Mouse (Mus musculus) heart, embryonic 11.5 days (tissue): ENCODE measurements around the gene Ccdc85c. TPM values are rescaled to one million over a fixed set of nuclear protein-coding genes. Genes with fewer than 3 reads are reported as not detected.

Source experiments
- ATAC-seq: fragments of 200-750 bp; cut with Nextera tagmentation; replicated peaks from 2 replicates; pipeline ENCODE4 v1.8.0; 2017; ENCODE audit warnings: moderate library complexity; ENCODE audit not compliant: insufficient number of reproducible peaks, low FRiP score, low TSS enrichment
- H3K27ac ChIP-seq: fragments of 300-500 bp; sonication (generic); 2 replicates; pipeline ENCODE4 v1.5.1; 2014; ENCODE audit warnings: mild to moderate bottlenecking, low read depth, low read length
- H3K27me3 ChIP-seq: fragments of 300-500 bp; sonication (generic); 2 replicates; pipeline ENCODE4 v1.6.1; 2014; ENCODE audit warnings: mild to moderate bottlenecking, low read length, mixed read lengths; ENCODE audit not compliant: control insufficient read depth, insufficient read depth
- H3K36me3 ChIP-seq: fragments of 300-500 bp; sonication (generic); 2 replicates; pipeline ENCODE4 v1.6.1; 2014; ENCODE audit warnings: mild to moderate bottlenecking, low read length, moderate library complexity, mixed read lengths; ENCODE audit not compliant: control insufficient read depth, insufficient read depth
- H3K4me1 ChIP-seq: fragments of 300-500 bp; sonication (generic); 2 replicates; pipeline ENCODE4 v1.6.1; 2014; ENCODE audit warnings: low read length; ENCODE audit not compliant: control insufficient read depth, insufficient read depth
- H3K4me2 ChIP-seq: fragments of 300-500 bp; sonication (generic); 2 replicates; pipeline ENCODE4 v1.6.1; 2014; ENCODE audit warnings: mild to moderate bottlenecking, moderate library complexity
- H3K4me3 ChIP-seq: fragments of 300-500 bp; sonication (generic); 2 replicates; pipeline ENCODE4 v1.5.1; 2014; ENCODE audit warnings: low read depth, low read length
- H3K9ac ChIP-seq: fragments of 300-500 bp; sonication (generic); 2 replicates; pipeline ENCODE4 v1.6.1; 2014; ENCODE audit warnings: mild to moderate bottlenecking, low read depth, low read length, moderate library complexity
- H3K9me3 ChIP-seq: fragments of 300-500 bp; sonication (generic); replicated peaks from 2 replicates; pipeline ENCODE4 v1.6.1; 2016; ENCODE audit warnings: low read length; ENCODE audit not compliant: control insufficient read depth
- WGBS: fragments of 180-500 bp; shearing (Covaris S2); extraction: QIAGEN DNeasy Blood & Tissue Kit; methylation state at CpG from one replicate; pipeline ENCODE4 v1.1.7; 2014; ENCODE audit not compliant: insufficient replicate concordance; 5-methylcytosine and 5-hydroxymethylcytosine counted together
- polyA plus RNA-seq: library from polyadenylated mRNA; unstranded; fragments of >200 nt; fragmentation: Nextera tagmentation; extraction: Ambion mirVana; gene quantifications from 2 replicates; pipeline ENCODE4 v1.2.1, GENCODE M21; 2014

Gene Ccdc85c
- polyA plus RNA-seq, 1 experiment from 2014 or later, result 7.8 TPM

DNA sequence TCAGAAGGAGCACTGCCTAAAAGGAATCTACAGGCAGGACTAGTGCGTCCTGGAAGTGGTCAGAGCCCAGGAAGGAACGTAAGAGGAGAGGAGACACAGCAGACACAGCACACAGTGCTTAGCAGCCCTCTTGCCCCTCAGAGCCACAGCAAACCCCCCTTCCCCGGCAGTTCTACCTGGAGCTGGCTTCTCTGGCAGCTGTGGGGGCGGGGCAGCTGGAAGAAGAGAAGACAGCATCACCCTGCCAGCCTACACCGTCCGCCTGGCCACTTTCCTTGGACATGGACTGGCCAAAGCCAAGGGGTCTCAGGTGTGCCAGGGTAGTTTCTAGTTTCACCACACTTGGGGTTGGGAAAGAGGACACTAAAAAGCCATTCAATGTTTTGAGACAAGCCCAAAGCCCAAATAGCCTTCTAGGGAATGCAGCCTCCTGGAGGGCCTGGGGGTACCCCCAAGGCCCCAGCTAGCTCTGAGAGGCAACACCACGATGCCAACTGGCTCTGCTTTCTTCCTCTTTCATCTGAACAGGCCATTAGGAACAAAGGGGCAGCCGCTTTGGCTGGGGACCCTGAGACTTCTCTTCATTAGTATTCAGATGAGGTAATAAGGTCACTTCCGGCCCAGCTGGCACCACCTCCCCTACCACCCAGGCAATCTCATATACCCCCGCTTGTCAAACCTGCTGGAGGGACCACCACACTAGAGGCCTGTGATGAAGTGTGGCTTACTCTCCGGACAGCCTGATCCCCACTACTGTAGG, 58.4 kb downstream of the Ccdc85c start:
- no peaks in the 10 kb centered on the region for H3K27me3 ChIP-seq
- no peak overlapping the region for H3K4me3 ChIP-seq
- H3K9me3 ChIP-seq, result no peaks in the 10 kb centered on the region
- peaks cover 78% of the 10 kb centered on the region for H3K4me1 ChIP-seq
- no peak overlapping the region for H3K27ac ChIP-seq
- no peak for ATAC-seq
- WGBS, result 82% methylated on average over 11 of the region's 11 CpGs
- no peaks in the 10 kb centered on the region for H3K36me3 ChIP-seq
- no peak overlapping the region for H3K4me2 ChIP-seq
- H3K9ac ChIP-seq, result no peak overlapping the region

DNA sequence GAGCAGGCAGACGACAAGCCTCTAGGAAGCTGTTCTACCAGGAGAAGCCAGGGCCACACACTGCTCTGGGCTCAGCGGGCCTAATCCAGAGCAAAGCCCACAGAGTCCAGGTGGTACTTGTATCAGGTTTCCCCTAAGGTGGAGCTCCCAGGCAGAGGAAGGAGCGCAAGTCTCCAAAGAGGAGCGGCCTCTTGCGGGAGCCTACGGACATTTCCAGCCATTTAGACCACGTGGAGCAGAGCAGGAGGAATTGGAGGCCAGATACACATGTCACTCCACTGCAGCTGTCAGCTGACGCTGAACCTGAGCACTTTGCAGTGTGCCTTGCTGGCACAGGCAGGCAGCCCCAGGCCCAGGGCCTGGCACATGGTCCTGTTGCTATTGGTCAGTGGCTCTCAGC, 60.1 kb downstream of the Ccdc85c start:
- H3K9ac ChIP-seq, result no peak overlapping the region
- no peaks in the 10 kb centered on the region for H3K9me3 ChIP-seq
- H3K27ac ChIP-seq, result no peak overlapping the region
- H3K36me3 ChIP-seq, result no peaks in the 10 kb centered on the region
- 29% methylated on average over 8 of the region's 8 CpGs for WGBS
- no peak overlapping the region for H3K4me3 ChIP-seq
- ATAC-seq, result no peak
- no peak overlapping the region for H3K4me2 ChIP-seq
- H3K4me1 ChIP-seq, result peaks cover 72% of the 10 kb centered on the region
- no peaks in the 10 kb centered on the region for H3K27me3 ChIP-seq

DNA sequence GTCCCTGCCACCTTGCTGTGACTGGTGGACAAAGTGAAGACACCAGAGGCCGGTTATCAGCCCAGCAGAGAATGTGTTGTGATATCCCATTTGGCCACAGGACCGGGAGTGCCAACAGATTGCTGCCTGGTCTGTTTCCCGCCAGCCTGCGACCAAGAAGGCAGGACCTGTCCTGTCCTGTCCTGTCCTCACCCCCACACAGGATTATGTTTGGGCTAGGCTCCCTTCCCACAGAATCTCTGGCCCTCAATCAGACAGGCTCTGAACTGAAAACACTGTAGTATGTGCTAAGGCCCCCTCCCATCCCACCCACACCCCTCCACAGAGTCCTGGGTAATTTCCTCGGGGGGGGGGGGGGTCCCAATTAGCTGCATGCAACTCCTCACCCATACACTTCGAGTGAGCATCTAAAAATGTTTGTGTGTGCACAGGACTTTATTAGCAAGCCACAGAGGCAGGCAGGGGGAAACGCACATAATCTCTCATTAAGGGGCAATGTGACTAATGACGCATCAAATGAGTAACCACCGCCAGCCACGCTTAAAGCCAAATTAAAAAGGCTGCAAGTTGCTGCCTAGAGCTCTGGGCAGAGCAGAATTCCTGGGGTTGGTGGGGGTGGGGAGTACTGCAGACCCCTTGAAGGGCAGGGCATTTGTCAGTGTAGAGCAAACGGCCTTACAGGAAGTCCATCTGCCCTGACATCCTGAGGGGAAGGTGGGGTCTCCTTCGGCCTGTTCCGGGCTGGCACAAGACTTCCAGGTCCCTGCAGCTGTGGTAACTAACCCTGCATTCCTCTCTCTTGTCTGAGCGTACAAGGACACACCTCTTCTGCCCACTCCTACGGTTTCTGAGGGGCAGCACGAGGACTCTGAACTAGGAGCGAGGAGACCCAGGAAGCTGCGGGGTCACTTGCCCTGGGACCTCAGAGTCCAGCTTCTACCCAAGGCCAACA, 61.9 kb downstream of the Ccdc85c start:
- H3K4me3 ChIP-seq, result no peak overlapping the region
- WGBS, result 32% methylated on average over 18 of the region's 18 CpGs
- ATAC-seq, result no peak
- H3K9ac ChIP-seq, result no peak overlapping the region
- H3K27ac ChIP-seq, result no peak overlapping the region
- no peaks in the 10 kb centered on the region for H3K36me3 ChIP-seq
- H3K4me1 ChIP-seq, result peaks cover 63% of the 10 kb centered on the region
- no peaks in the 10 kb centered on the region for H3K27me3 ChIP-seq
- H3K9me3 ChIP-seq, result no peaks in the 10 kb centered on the region
- no peak overlapping the region for H3K4me2 ChIP-seq

DNA sequence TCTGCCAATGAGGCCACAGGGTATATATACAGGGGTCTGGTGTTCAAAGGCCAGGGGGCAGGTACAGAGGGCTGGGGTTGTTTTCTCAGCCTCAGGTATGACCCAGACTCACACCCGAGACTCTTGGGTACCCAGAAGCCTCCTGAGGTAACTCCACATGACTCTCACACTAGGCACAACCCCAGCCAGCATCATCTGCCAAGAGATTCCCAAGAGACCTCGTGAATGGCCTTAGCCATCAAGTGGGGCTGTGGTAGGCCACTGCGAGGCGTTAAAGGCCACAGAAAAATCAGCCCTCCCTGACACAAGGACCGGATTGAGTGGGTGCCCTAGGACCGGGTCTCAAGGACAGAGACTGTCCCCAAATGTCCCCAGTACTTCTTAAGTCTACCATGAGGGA, 62.7 kb downstream of the Ccdc85c start:
- peaks cover 55% of the 10 kb centered on the region for H3K4me1 ChIP-seq
- H3K36me3 ChIP-seq, result no peaks in the 10 kb centered on the region
- H3K27ac ChIP-seq, result no peak overlapping the region; the same call in 1 of the 2 replicates
- H3K4me2 ChIP-seq, result no peak overlapping the region
- WGBS, result 75% methylated on average over 6 of the region's 6 CpGs
- no peaks in the 10 kb centered on the region for H3K9me3 ChIP-seq
- H3K27me3 ChIP-seq, result no peaks in the 10 kb centered on the region
- no peak overlapping the region for H3K9ac ChIP-seq
- no peak for ATAC-seq
- no peak overlapping the region for H3K4me3 ChIP-seq

DNA sequence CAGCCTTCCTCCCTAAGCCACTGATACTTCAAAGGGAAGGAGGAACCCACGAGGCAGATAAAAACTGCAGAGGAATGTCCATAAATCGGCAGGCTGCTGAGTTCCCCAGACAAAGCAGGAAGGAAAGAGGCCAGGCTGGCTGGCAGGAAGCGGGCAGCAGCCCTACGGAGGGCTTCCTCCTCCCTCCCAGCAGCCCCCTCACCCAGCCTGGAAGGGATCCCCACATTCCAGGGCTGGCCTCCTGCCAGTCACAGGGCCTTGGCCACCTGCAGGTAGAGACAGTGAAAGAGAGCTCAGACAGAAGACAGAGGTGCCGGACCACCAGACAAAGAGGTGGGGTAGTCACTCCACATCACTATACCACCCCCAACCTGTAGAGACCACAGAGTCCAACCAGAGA, 63.2 kb downstream of the Ccdc85c start:
- Histone ChIP-seq H3K9me3 (no peaks in the 10 kb centered on the region), H3K27me3 (no peaks in the 10 kb centered on the region), H3K4me3 (no peak overlapping the region), H3K9ac (no peak overlapping the region), H3K4me1 (peaks cover 53% of the 10 kb centered on the region), H3K36me3 (no peaks in the 10 kb centered on the region), H3K27ac (no peak overlapping the region; the same call in 1 of the 2 replicates), H3K4me2 (no peak overlapping the region)
- 27% methylated on average over 5 of the region's 5 CpGs for WGBS
- no peak for ATAC-seq

DNA sequence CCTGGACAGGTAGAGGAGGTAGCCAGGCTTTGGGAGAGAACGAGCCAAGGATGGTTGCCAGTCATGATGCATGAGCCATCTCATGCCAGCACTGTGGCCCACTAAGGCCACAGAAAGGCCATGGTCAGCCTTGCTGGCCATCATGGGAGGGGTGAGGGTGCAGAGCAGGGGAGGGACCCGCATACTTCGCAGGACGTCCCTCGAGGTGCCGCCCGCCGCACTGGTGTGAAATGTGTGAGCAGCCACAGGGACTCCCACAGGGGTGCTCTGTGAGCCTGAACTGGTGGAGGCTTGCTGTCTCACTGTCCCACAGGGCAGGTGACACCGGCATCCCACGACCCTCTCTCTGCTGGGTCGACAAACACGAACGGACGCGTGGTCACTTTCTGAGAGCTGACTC, 64.6 kb downstream of the Ccdc85c start:
- WGBS, result 90% methylated on average over 15 of the region's 15 CpGs
- peaks cover 49% of the 10 kb centered on the region for H3K4me1 ChIP-seq
- no peak overlapping the region for H3K4me2 ChIP-seq
- no peaks in the 10 kb centered on the region for H3K9me3 ChIP-seq
- no peak for ATAC-seq
- H3K36me3 ChIP-seq, result 0 out of 2 replicates have a peak, but pooled peaks cover 4% of the 10 kb centered on the region
- H3K4me3 ChIP-seq, result no peak overlapping the region
- no peak overlapping the region for H3K27ac ChIP-seq
- no peak overlapping the region for H3K9ac ChIP-seq
- H3K27me3 ChIP-seq, result no peaks in the 10 kb centered on the region

DNA sequence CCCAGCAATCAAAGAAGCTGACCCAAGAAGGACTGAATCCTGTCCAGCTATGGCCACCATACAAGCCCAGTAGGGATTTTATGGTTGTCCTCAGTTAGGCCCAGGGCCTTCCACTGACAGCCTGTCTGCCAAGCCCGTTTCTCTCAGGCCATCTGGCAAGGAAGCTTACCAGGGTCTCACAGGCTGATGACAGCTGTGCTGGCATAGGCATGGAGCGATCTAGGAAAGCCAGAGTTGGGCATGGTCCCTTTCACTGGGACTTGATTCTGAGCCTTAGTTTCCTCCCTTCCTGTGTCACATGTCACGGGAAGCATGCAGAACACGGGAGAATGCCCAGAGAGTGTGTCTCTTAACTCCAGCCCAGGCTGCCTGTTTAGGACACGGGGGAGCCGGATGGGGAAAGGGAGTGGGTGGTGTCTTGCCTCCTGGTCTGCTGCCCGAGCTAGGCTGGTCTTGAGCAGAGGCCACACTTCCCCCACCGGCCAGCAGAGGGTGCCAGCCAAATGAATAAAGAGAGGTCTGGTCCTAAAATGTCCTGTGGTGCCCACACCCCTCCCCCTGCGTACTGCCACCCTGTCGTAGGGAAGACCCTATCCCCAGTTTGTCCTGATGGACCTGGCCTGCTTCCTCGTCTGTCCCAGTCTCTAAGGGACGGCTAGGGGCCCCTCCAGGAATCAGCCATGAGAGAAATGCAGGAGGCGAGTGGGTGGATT, 66.3 kb downstream of the Ccdc85c start:
- Histone ChIP-seq H3K4me1 (peaks cover 33% of the 10 kb centered on the region), H3K9me3 (no peaks in the 10 kb centered on the region), H3K9ac (no peak overlapping the region), H3K36me3 (peaks cover 9% of the 10 kb centered on the region), H3K4me3 (no peak overlapping the region), H3K4me2 (no peak overlapping the region), H3K27ac (no peak overlapping the region), H3K27me3 (no peaks in the 10 kb centered on the region)
- ATAC-seq, result no peak
- 32% methylated on average over 13 of the region's 13 CpGs for WGBS

DNA sequence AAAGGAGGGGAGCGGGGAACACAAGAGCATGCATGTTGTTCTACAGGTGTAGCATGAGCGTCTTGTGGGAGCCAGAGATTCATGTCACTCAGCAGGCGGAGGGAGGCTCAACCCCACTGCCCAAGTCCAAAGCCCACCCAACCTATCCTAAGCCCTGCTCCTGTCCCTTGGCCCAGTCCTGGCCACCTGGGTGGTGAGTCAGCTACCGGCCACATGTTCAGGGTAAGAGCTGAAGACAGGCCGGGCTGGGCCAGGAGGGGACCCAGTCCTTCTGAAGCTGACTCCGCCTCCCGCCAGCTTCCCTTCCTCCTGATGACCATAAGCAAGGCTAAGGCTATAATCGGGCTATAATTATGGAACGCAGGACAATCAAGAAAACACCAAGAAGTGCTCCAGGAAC, 67.0 kb downstream of the Ccdc85c start:
- Histone ChIP-seq H3K36me3 (peaks cover 9% of the 10 kb centered on the region), H3K4me3 (no peak overlapping the region), H3K4me2 (no peak overlapping the region), H3K27me3 (no peaks in the 10 kb centered on the region), H3K9me3 (no peaks in the 10 kb centered on the region), H3K4me1 (peaks cover 27% of the 10 kb centered on the region), H3K9ac (no peak overlapping the region), H3K27ac (no peak overlapping the region)
- WGBS, result 85% methylated on average over 9 of the region's 9 CpGs
- no peak for ATAC-seq
